ENCODE assay signal across 9 mouse cellular contexts in genomic region chr1:93174399-93174798, GRCm38 (mm10). TPM values are rescaled to one million over a fixed set of nuclear protein-coding genes. Genes with fewer than 3 reads are reported as not detected.
DNase-seq lines count a peak whose midpoint lies in the region; ATAC-seq lines count a peak whose summit lies in the region.
"Had no signal": no experiment of that assay in that cellular context is flagged by ENCODE, and none has a peak within 500 bp of the region (broad histone marks: within the 10 kb centered on the region; RNA-seq: fewer than 3 reads in every experiment).

No protein-coding gene starts in this region.

- DNase-seq in R1 (ENCODE audit: low read depth, low spot score) = peak; percentile 82
- DNase-seq in cerebellum, postnatal 14 days = peak; percentile 91 to 93
- DNase-seq in frontal cortex, postnatal 36 days (ENCODE audit: low spot score in 2 of 2) = peak; percentile 78 to 79
- DNase-seq in layer of hippocampus, postnatal 25 days (ENCODE audit: extremely low spot score in 1 of 2, low spot score in 1 of 2) = peak; percentile 81 to 96
- DNase-seq in lung, postnatal 14 days = peak; percentile 88
- DNase-seq in retina, postnatal 1 day = peak; percentile 88
- DNase-seq in thymus, postnatal 36 days = peak; percentile 50 to 59

- no peaks in the 10 kb centered on the region for H3K9me3 ChIP-seq in hindbrain, embryonic 15.5 days

- peaks cover 19% of the 10 kb centered on the region for H3K4me1 ChIP-seq in hindbrain, embryonic 15.5 days (replicated peaks)

- H3K27me3 ChIP-seq in hindbrain, embryonic 15.5 days = 0 out of 2 replicates have a peak, but pooled peaks cover 3% of the 10 kb centered on the region

- no peaks in the 10 kb centered on the region for H3K36me3 ChIP-seq in hindbrain, embryonic 15.5 days

- ATAC-seq in hindbrain, embryonic 15.5 days (ENCODE audit: low FRiP score, low read depth) = peak; percentile 67

- WGBS in hindbrain, embryonic 15.5 days = 0% methylated on average over 4 of the region's 4 CpGs

- H3K4me3 ChIP-seq in hindbrain, embryonic 15.5 days = no peak overlapping the region
- H3K4me3 ChIP-seq: myocyte had no signal

- no peak overlapping the region for H3K27ac ChIP-seq in hindbrain, embryonic 15.5 days (replicated peaks)

- H3K4me2 ChIP-seq in hindbrain, embryonic 15.5 days = no peak overlapping the region

- no peak overlapping the region for H3K9ac ChIP-seq in hindbrain, embryonic 15.5 days

RNA-seq across cellular contexts. Expression of gene Crocc2, which starts 5.9 kb away (rescaled TPM):
- 0.35 and 0.45 TPM in 2 replicates for polyA plus RNA-seq in hindbrain, embryonic 15.5 days (2015; fragmentation: Nextera tagmentation; extraction: Ambion mirVana)
- total RNA-seq in layer of hippocampus, postnatal 25 days (2021) = under 1 TPM; 0.17 to 0.35 TPM
- polyA plus RNA-seq: myocyte had no signal

RNA-seq across cellular contexts. Expression of gene 2310007B03Rik, which starts 13.7 kb away (rescaled TPM):
- 0.23 and 0.28 TPM in 2 replicates for polyA plus RNA-seq in hindbrain, embryonic 15.5 days (2015; fragmentation: Nextera tagmentation; extraction: Ambion mirVana)
- not detected for total RNA-seq in layer of hippocampus, postnatal 25 days (2021)

RNA-seq across cellular contexts. Expression of gene Agxt, which starts 39.4 kb away (rescaled TPM):
- not detected in 2 replicates for polyA plus RNA-seq in hindbrain, embryonic 15.5 days (2015; fragmentation: Nextera tagmentation; extraction: Ambion mirVana)
- total RNA-seq in layer of hippocampus, postnatal 25 days (2021) = not detected
- polyA plus RNA-seq: myocyte had no signal
